Mouse (Mus musculus): ENCODE measurements around the gene Tnni3. TPM values are rescaled to one million over a fixed set of nuclear protein-coding genes. Genes with fewer than 3 reads are reported as not detected.

The Tnni3 gene
- polyA plus RNA-seq (2017; shearing (Covaris generic)): 1 to 10 TPM in 1 of 2 experiments, not detected in 1; 5.5 TPM

GRCm38 (mm10) chr7:4524212-4524922, at the start of gene Tnni3:
Gene Tnni3 (minus strand): TSS chr7:4524229.

GRCm38 (mm10) chr7:4547221-4547641, 23.2 kb upstream of the Tnni3 start, which contains the start of gene Syt5:
Gene Syt5 (minus strand): TSS chr7:4547541.

GRCm38 (mm10) chr7:4532005-4532729, 8.1 kb upstream of the Tnni3 start, which contains the start of gene Dnaaf3:
Gene Dnaaf3 (minus strand): TSS chr7:4532453.

GRCm38 (mm10) chr7:4516332-4517050, 7.5 kb downstream of the Tnni3 start, which contains the start of gene Tnnt1:
Gene Tnnt1 (minus strand): TSS chr7:4516382.

GRCm38 (mm10) chr7:4501558-4502397, 22.3 kb downstream of the Tnni3 start, which contains the start of gene Ppp1r12c:
Gene Ppp1r12c (minus strand): TSS chr7:4501680.

Other genes starting within 250 kb of the Tnni3 start
- under 1 TPM in 1 of 2 experiments, not detected in 1; 0.32 TPM for gene Ncr1, start 186.5 kb downstream of the Tnni3 start, polyA plus RNA-seq (2017; shearing (Covaris generic))
- under 1 TPM in 1 of 2 experiments, not detected in 1; 0.42 TPM for gene Gp6, start 126.5 kb downstream of the Tnni3 start, polyA plus RNA-seq (2017; shearing (Covaris generic))
- gene Rdh13, start 78.6 kb downstream of the Tnni3 start, polyA plus RNA-seq (2017; shearing (Covaris generic)): 1 to 10 TPM; 4.3 to 6.8 TPM
- gene Eps8l1, start 63.6 kb downstream of the Tnni3 start, polyA plus RNA-seq (2017; shearing (Covaris generic)): 10 to 100 TPM in 1 of 2 experiments, 1 to 10 TPM in 1; 6.2 to 30.5 TPM
- 100 to 1,000 TPM; 147 to 198 TPM for gene Ppp1r12c, start 22.5 kb downstream of the Tnni3 start, polyA plus RNA-seq (2017; shearing (Covaris generic))
- gene Tnnt1, start 7.8 kb downstream of the Tnni3 start, polyA plus RNA-seq (2017; shearing (Covaris generic)): 1 to 10 TPM; 4.1 to 9.6 TPM
- 1 to 10 TPM in 1 of 2 experiments, not detected in 1; 2.6 TPM for gene Dnaaf3, start 8.2 kb upstream of the Tnni3 start, polyA plus RNA-seq (2017; shearing (Covaris generic))
- gene Syt5, start 23.3 kb upstream of the Tnni3 start, polyA plus RNA-seq (2017; shearing (Covaris generic)): 1 to 10 TPM in 1 of 2 experiments, under 1 TPM in 1; 0.53 to 1.3 TPM
- gene Ptprh, start 79.8 kb upstream of the Tnni3 start, polyA plus RNA-seq (2017; shearing (Covaris generic)): 1 to 10 TPM in 1 of 2 experiments, not detected in 1; 1.1 TPM
- gene Tmem86b, start 107.2 kb upstream of the Tnni3 start, polyA plus RNA-seq (2017; shearing (Covaris generic)): 10 to 100 TPM; 12.1 to 12.7 TPM
- gene Ppp6r1, start 134.8 kb upstream of the Tnni3 start, polyA plus RNA-seq (2017; shearing (Covaris generic)): 100 to 1,000 TPM; 275 to 316 TPM
- gene Hspbp1, start 160.8 kb upstream of the Tnni3 start, polyA plus RNA-seq (2017; shearing (Covaris generic)): 10 to 100 TPM; 62.6 to 74.0 TPM
- under 1 TPM in 1 of 2 experiments, not detected in 1; 0.64 TPM for gene Brsk1, start 166.4 kb upstream of the Tnni3 start, polyA plus RNA-seq (2017; shearing (Covaris generic))
- under 1 TPM; 0.39 to 0.65 TPM for gene Tmem150b, start 201.0 kb upstream of the Tnni3 start, polyA plus RNA-seq (2017; shearing (Covaris generic))
- gene Kmt5c, start 215.9 kb upstream of the Tnni3 start, polyA plus RNA-seq (2017; shearing (Covaris generic)): 10 to 100 TPM; 39.6 to 41.0 TPM
- gene Cox6b2, start 228.9 kb upstream of the Tnni3 start, polyA plus RNA-seq (2017; shearing (Covaris generic)): 1 to 10 TPM in 1 of 2 experiments, not detected in 1; 3.1 TPM
- gene Fam71e2, start 247.1 kb upstream of the Tnni3 start, polyA plus RNA-seq (2017; shearing (Covaris generic)): not detected